Mouse (Mus musculus) layer of hippocampus, adult 2 months (tissue): Measurements from ENCODE around the gene Ddr1. TPM values are rescaled to one million over a fixed set of nuclear protein-coding genes. Genes with fewer than 3 reads are reported as not detected.

Experiments used
- DNase-seq, 2 experiments: peaks; one replicate each; pipeline ENCODE4 v3.0.0; 2022; ENCODE audit warnings: low spot score in 2 of 2
- H3K27ac ChIP-seq: fragments of 200-600 bp; 2 replicates; pipeline ENCODE4 v1.8.1; 2022
- H3K4me3 ChIP-seq: fragments of 200-600 bp; 2 replicates; pipeline ENCODE4 v1.8.1; 2022; ENCODE audit warnings: mild to moderate bottlenecking
- CTCF ChIP-seq: fragments of 200-600 bp; conservative IDR thresholded peaks from 2 replicates; pipeline ENCODE4 v1.8.1; 2022; ENCODE audit warnings: antibody characterized with exemption, mild to moderate bottlenecking, moderate library complexity
- total RNA-seq, 2 experiments: library from RNA; stranded (reverse); gene quantifications; 2 replicates each; pipeline ENCODE4 v1.2.3; 2021

The Ddr1 gene
- total RNA-seq, 2 experiments from 2014 or later: 54.3 to 61.0 TPM

DNA sequence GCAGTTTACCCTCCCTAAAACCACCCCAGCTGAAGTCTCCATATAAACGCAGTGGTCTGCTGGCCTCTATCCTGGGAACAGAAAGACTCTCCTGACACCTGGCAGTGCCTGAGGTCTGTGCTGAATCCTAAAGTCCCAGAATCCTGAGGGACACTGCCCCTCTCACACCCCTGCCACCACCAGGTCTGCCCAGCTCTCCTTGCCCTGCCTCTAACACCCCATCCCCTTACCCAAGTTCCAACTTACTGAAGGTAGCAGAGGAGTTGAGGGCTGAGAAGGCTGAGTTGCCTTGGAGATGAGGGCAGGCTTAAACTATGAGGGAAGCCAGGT is 7.0 kb downstream of the Ddr1 start:
- no peak for DNase-seq
- no peak for TF ChIP-seq CTCF
- peak overlapping the region; percentile 97 for H3K27ac ChIP-seq
- H3K4me3 ChIP-seq: peak overlapping the region; percentile 46

DNA sequence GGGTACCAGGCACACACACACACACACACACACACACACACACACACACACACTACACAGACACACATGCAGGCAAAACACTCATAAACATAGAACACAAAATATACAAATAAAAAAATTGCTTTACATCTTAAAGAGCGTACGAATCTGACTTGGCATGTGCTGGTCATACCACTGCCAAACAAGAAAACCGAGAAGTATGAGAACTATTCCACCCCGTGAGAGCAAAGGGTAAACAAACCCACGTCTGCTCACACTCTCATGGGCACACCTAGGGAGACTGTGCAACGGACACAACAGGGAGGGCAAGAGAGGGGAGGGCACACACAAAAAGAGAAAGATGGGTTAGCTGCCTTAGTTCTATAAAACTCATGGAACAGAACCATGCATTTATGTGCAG is 7.7 kb downstream of the Ddr1 start:
- no peak for DNase-seq
- H3K4me3 ChIP-seq: peak overlapping the region; percentile 46
- TF ChIP-seq CTCF: no peak
- peak overlapping the region; percentile 97 for H3K27ac ChIP-seq

DNA sequence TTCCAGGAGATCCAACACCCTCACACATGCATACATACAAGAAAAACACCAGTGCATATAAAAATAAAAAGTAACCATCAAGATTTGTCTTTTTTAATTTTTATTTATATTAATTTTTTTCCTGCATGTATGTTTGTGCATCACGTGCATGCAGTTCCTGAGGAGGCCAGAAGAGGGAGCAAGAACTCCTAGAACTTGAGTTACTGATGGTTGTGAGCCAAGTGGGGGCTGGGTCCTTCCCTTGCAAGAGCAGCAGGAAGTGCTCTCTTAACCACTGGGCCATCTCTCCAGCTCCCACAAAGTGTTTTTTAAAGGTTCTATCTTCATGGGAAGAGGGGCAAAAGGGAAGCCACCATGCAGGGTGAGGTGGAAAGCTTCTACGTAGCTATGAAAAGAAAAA is 9.1 kb downstream of the Ddr1 start:
- DNase-seq: no peak
- H3K4me3 ChIP-seq: no peak overlapping the region
- peak; percentile 78 for TF ChIP-seq CTCF
- no peak overlapping the region for H3K27ac ChIP-seq

DNA sequence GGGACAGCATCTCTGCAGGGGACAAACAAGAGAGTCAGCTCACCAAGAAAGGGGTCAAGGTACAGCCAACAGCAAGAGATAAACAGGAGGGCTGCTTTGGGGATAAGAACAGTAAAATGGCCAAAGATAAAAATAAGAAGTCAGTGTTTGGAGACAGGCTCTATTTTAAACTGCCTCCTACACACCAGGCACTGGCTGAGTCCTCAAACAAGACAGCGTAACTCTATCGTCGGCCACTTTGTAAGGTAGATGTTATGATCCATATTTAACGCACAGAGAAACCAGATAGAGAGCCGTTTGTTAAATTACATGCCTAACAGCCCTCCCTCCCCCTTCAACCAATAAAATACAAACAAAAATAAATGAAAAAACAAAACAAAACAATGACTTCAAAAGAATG is 10.5 kb downstream of the Ddr1 start:
- no peak for TF ChIP-seq CTCF
- H3K27ac ChIP-seq: 0 out of 2 replicates have a peak overlapping the region, but pooled peaks have one; percentile 7
- no peak for DNase-seq
- H3K4me3 ChIP-seq: no peak overlapping the region

DNA sequence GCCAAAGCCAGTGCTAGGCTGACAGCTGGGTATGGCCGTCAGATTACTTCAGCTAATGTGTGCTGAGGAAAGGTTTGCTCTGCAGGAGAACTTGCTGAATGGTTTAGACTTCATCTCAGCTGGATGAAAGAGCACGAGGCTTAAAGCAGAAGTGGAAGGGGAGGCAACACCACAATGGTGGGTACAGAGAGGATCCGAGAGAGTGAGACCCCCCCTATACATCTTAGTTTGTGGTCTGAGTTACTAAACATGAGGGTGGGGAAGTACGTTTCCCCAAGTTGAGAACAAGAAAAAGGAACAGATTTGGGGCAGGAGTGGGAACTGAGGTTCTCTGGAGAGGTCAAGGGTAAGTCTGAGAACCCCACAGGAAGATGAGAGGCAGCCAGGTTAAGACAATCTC is 12.1 kb downstream of the Ddr1 start:
- no peak overlapping the region for H3K4me3 ChIP-seq
- H3K27ac ChIP-seq: 0 out of 2 replicates have a peak overlapping the region, but pooled peaks have one; percentile 18
- TF ChIP-seq CTCF: no peak
- no peak for DNase-seq

DNA sequence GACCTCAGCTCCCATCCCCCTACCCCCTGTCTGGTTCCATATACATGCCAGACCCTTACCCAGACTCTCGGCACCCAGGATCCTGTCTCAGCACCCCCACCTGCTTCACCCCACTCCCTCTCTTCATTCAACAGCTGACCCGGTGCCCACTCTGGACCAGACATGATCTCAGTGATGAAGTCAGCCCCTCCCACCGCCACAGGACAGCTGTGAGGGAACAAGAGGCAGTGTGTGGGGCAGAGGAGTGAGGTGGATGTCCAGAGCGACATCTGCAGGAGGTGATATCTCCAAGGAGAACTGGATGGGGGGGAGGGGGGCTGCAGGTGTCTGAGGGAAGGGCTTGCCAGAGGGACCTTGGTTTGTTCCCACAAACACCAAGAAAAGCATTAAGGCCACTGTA is 12.6 kb downstream of the Ddr1 start:
- no peak for DNase-seq
- 0 out of 2 replicates have a peak overlapping the region, but pooled peaks have one; percentile 18 for H3K27ac ChIP-seq
- no peak overlapping the region for H3K4me3 ChIP-seq
- TF ChIP-seq CTCF: no peak

DNA sequence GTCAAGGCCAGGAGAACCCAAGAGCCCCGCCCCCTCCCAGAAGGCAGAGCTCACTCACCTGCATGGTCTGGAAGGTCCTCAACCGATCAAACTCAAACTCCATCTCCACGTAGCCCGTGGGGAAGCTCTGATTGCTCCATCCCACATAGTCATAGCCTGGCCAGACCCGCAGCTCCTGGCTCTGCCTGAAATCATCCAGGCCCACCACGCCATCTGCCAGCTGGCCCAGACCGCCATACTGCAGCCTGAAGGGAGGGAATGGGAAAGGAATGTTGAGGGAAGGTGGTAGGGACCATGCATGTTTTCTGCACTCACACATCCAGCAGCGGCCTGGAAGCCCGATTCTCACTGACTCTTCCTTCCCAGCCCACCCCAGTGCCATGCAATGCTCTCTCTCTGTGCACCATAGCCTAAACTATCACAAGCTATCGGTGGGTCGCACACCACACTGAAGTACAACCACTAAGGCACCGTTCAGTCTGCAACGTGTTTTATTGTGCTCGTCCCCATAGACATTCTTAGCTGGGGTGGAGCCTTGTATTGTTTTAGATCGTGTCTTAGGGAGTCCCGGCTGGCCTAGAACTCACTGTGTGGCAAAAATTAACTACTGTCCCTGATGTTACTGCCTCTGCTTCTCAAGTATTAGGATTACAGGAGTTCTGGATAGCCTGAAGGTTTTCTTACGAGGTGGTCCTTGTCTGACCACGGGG is 14.3 kb downstream of the Ddr1 start:
- no peak for DNase-seq
- H3K27ac ChIP-seq: no peak overlapping the region
- TF ChIP-seq CTCF: no peak
- H3K4me3 ChIP-seq: no peak overlapping the region

DNA sequence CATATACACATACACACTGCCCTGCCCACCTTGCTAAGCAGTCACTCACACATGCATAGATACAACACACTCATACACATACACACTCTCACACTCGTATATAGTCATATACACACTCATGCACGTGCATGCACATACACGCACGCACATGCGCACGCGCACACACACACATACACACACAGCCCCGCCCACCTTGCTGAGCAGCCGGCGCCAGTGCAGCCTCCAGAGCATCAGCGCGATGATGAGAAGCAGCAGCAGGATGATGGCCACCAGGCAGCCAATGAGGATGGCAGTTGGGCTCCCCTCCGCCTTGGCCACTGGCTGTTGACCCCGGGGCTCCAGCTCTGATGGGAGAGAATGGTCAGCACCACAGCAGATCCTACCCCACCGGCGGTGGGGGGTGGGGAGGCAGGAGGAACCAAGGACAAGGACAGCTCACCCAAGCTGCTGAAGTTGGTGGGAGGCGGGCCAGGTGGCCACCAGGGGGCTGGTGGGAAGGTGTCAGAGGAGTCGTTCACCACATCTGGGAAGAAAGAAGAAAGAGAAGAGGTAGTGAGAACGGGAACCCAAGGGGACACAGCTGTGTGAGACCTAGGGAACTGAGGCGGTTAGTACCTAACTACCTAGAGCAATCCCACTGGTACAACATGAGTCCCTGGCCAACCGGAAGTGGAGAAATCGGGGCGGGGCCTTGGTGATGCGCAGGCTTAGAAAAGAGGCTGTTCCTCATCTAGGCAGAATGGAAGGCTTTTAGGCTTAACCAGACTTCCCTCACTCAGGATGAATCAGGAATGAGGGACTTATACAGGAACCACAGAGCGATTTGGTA is 15.9 kb downstream of the Ddr1 start:
- no peak overlapping the region for H3K27ac ChIP-seq
- H3K4me3 ChIP-seq: no peak overlapping the region
- peak; percentile 27 for TF ChIP-seq CTCF
- DNase-seq: no peak

DNA sequence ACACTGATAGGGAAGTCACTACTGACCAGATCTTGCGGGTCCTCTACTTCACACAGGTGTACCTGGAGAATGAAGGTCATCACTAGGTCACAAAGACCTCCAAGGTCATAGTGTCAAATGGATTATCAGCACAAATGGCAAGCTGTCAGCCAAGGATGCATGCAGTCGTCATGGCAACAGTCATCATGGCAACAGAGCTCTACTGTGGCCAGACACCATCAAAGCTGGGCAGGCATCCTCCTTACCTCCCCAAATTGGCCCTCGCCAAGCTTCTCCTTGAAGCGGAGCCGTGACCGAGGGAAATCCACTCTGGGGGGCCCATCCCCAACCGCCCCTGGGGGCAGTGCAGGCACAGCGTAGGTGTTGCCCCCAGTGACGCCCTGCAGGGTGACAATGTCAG is 19.4 kb downstream of the Ddr1 start:
- H3K27ac ChIP-seq: peak overlapping the region; percentile 61; the same call in 1 of the 2 replicates
- H3K4me3 ChIP-seq: no peak overlapping the region
- DNase-seq: no peak
- TF ChIP-seq CTCF: no peak

DNA sequence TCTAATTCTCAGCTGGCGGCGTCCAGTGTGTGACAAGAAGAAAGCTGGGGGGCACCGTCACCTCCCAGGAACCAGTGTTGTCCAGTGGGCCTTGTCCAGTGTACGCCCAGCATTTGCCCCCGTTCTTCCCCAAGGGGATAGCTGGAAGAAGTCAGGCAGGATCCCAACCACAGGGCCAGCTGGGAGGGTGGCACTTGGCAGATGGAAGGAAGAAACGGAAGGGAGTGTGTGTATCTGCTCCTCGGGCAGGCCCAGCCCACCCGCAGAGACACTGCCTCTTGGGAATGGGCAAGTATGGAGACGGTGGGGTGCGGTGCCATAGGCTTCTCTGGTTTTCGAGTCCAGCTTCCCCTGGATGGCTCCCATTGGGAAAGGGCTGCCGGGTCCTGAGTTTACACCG is 22.4 kb downstream of the Ddr1 start:
- H3K27ac ChIP-seq: no peak overlapping the region
- H3K4me3 ChIP-seq: no peak overlapping the region
- no peak for DNase-seq
- no peak for TF ChIP-seq CTCF

DNA sequence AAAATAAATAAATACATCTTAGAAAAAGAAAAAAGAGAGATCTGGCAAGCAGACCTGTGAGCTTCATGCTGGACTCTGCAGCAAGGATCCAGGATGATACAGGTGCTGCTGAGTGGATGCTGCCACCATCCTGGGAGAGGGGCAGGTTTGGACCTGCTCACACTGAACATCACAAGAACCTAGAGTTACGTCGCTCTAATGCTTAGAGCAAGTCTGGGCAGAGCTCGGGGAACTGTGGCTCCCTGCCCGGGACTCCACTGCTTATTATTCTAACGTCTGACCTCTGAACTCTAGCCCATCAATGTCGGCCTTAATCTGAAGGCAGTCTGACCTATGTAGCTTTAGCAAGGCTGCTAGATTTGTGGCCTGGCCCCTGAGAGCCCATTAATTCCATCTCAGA is 23.8 kb downstream of the Ddr1 start:
- no peak for TF ChIP-seq CTCF
- no peak overlapping the region for H3K27ac ChIP-seq
- no peak for DNase-seq
- no peak overlapping the region for H3K4me3 ChIP-seq

DNA sequence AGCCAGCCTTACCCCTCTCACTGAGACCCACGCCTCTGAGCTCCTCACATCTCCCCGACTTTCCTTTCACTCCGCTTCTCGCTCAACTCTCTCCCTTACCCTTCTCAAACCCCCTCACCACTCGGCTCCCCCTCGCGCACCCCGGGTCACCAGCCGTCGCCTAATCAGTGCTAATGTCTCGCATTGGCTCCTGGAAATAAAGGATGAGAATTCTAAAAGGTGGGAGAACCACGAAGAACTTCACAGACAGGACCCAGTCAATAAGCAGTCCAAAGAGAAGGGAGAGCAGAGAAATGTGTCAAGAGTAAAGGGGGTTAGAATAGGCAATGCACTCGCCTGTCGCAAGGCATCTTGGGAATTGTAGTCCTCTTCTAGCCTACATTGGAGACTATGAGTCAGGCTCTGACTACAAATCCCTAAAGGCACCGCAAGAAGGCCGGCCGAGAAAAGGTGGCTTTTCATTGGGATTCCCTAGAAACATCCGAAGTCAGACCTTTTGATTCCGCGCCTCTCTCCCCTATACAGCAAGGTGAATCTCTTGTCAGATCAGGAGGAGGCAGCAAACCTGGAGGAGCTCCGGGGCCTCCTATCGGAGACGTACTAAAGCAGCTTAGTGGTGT is 30.9 kb downstream of the Ddr1 start, which contains the start of gene Gtf2h4:
TSS of gene Gtf2h4 (minus strand) at position 324 of the 620 bp plus-strand sequence.
- Histone ChIP-seq H3K4me3 (peak within 1 kb of the TSS; percentile 73), H3K27ac (peak within 1 kb of the TSS; percentile 87)
- TF ChIP-seq CTCF: peak; percentile 36
- DNase-seq: peak; percentile 91 to 96

DNA sequence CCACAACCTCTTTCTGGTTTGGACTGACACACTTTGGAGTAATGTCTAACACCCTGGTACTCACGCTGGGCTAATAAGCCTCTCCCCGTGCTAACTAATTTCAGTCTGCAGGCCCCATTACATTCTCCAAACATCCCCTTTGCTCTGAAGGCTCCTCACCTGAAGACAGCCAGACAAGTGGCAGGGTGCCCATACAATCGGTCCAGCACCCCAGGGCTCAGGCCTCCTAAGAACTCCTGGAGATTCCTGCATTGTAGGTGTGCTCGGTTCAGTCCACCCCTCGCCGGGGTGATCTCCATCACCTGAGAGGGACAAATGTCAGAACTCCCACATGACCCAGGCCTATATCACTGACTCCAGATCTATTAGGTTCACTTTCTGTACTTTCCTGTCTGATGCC is 31.9 kb downstream of the Ddr1 start:
- no peak for DNase-seq
- Histone ChIP-seq H3K27ac (no peak overlapping the region), H3K4me3 (no peak overlapping the region)
- no peak for TF ChIP-seq CTCF
